Mouse (Mus musculus) right cerebral cortex, adult 18-20 months (tissue): ENCODE results near the gene Psmd14.

Source experiments
- DNase-seq: peaks from one replicate; pipeline ENCODE4 v3.0.0; 2022; ENCODE audit warnings: mixed read lengths

Gene Psmd14

DNA sequence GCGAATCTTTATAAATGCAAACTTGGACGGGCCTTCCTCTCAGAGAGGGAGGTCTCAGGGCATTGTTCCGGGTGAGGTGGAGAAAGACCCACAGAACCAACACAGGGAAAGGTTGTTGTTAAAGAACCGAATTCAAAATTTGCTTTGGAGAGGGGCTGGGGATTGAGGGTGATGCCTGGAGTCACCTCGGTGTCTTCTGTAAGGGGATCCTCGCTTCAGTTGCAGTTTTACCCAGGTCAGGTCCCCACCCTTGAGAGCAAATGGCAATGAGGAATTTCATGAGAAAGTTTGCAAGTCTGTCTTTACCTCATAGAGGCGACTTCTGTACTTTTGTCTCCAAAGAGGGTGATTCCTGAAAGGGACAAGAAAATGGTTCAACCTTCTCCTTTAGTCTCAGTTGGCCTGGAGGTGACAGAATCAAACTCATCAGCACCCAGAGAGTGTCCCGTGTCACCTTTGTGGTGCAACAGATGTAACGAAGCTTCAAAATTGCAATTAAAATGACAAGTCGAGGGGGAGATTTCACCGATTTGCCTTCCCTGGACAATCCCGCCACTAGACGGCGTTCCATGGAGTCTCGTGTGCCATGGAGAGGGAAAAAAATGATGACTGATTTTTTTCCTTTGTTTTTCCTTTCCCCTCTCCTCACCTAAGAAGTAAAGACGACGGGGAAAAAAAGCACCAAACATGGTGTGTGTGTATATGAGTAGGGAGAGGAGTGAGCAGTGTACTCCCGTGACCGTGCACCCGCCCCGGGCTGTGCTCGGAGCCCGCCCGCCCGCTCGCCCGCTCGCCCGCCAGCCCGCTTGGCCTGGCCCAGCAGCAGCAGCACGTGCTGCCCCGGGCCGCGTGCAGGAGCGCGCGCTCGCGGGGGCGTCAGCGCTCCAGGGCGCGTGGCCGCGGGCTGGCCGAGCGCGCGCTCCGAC, 103.3 kb downstream of the Psmd14 start:
- peak; percentile 29 for DNase-seq

DNA sequence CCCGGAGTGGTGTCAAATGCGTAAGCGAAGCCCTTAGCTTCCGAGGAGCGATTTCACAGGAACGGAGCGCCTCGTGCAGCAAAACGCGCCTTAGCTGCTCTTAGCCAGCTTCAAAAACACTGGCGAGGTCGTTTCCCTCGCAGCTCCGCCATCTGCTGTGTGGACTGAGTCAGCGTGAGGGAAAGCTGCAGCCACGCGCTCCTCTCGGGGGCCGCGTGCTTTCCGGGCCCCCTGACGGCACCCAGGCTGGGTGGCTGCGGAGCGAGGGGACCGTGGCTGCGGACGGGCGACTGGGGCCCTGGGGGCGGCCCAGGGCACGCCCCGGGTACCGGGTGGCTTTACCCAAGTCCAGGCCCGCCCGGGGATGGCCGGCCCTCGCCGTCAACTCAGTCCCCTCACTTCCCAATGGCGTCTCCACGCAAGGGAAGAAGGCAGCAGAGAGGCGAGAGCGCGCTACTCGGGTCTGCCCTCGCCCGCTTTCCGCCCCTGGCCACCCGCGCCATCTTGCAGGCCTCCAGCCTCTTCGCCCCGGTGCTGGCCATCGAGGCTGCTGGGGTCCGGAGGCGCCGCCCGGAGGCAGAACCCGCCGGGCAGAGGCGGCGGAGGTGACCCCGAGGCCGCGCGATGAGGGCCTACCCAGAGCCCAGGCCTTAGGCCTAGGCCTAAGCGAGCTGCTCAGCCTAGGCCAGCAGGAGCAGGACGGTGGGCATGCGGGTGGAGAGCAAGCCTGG, 104.3 kb downstream of the Psmd14 start:
- DNase-seq, result peak; percentile 78

DNA sequence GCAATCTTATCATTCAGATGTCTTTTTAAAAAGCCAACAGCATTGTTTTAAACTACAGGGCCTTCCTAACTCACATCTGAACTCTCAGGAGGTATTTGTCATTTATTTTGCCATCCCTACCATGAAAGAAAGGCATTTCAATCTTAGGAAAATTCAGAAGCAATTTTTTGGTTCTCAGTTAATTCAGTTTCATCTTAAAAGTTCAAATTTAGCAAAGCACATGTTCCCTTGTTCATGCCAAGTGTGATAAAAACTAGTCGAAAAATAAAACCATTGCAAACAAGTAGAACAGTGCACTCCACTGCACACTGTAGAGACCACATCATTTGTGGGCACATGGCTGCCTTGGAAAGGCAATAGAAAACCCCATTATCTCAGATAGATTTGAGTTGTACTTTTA, 106.7 kb downstream of the Psmd14 start:
- DNase-seq, result no peak

DNA sequence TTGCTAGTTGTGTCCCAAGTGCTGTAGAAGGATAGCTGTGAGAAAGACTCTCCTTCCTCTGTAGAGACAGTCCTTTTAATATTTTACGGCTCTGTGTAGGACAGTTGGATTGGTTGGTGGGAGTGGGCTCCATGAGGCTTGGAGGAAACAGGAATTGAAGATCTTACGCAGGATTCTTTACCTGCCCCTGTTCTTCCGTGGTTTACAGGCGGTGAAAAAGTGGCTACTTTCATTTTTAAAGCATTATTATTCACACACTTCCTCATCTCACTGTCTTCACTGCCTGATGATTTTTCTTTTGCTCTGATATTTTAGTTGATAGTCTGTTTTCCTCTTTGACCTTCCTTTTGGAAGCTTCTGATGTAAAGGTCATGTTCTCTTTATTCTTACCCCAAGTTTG, 108.7 kb downstream of the Psmd14 start:
- no peak for DNase-seq

DNA sequence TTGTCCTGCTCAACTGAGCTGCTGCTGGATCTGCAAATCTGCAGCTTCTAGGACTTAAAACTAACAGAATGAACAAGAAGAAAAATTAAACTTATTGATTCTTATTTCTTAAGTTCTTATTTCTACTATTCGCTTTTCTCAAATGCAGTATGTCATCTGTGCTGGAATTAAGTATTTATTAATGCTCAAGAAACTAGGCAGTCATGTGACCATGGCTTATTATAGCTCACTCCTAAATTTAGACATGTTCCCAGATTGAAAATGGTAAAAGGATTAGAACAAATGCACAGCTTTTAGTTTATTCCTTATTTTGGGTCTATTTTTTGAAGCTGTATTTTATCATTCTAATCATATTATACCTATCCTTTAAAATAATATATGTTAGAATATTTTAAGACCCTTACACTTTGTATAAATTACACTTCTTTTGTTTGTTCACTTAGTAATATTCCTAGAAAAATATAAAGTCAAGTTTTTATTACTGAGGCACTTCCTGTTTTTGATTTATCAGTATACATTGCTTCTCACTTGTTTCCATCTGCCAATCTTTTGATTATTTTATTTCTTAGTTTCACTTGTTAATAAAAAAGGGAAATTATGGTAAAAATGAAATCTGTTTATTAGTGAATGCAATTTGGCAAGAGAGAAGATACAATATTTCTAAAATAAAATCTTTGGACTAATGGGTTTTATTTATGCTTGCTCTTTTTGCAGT, 112.1 kb downstream of the Psmd14 start:
- no peak for DNase-seq

DNA sequence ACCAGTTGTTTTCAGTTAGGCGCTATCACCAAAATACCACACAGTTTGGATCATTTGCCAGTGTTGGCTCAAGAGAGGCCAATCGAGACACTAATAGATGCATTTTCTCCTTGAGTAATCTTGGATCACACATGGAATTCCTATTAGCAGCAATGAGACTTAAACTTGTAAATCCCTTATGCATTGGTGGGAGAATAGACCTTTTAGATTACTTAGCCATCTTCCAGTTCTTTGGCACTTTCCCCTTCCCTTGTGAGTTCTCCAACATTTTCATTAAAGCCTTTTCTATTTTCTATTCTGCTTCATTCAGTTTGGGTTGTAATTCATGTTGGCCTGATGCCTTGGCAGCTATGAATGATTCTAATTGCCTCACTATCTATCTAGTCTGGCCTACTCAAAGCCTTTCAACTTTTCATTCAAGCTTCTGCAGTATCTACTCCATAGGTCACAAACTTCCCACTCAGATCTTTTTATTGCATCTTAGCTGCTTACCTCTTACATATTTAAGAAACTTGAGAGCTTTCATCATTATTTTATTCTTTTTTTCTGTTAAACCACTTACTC, 125.8 kb downstream of the Psmd14 start:
- no peak for DNase-seq
